Mouse (Mus musculus) lung, postnatal 25 days (tissue): ENCODE results near the gene Nup210.
"Not testable (repeated sequence)": the region's sequence is repeated elsewhere in the genome, so short reads cannot be mapped to it uniquely, and the experiment has no call there.

ENCODE experiments used
- DNase-seq: peaks from one replicate; pipeline ENCODE4 v3.0.0; 2022; ENCODE audit warnings: low spot score

Gene Nup210

GRCm38 (mm10) chr6:91139846-91140245 lies 23.2 kb upstream of the Nup210 start:
- DNase-seq: peak; percentile 79

- DNase-seq: no peak
Observed at GRCm38 (mm10) chr6:91137343-91137956, 20.8 kb upstream of the Nup210 start.

- DNase-seq: no peak
Observed at GRCm38 (mm10) chr6:91130856-91131255, 14.2 kb upstream of the Nup210 start.

- no peak for DNase-seq
Observed at GRCm38 (mm10) chr6:91128996-91129395, 12.4 kb upstream of the Nup210 start.

- DNase-seq: no peak
Observed at GRCm38 (mm10) chr6:91125228-91125585, 8.6 kb upstream of the Nup210 start.

- DNase-seq: no peak
Observed at GRCm38 (mm10) chr6:91124286-91125227, 7.9 kb upstream of the Nup210 start.

GRCm38 (mm10) chr6:91123453-91123852 lies 6.8 kb upstream of the Nup210 start:
- DNase-seq: no peak

GRCm38 (mm10) chr6:91121089-91121488 lies 4.5 kb upstream of the Nup210 start:
- not testable (repeated sequence) for DNase-seq

GRCm38 (mm10) chr6:91120206-91120605 lies 3.6 kb upstream of the Nup210 start:
- peak; percentile 28 for DNase-seq

- no peak for DNase-seq
Observed at GRCm38 (mm10) chr6:91118526-91118925, 1.9 kb upstream of the Nup210 start.

GRCm38 (mm10) chr6:91117149-91117548 lies 520 bp upstream of the Nup210 start:
- DNase-seq: no peak

- DNase-seq: peak; percentile 41
Observed at GRCm38 (mm10) chr6:91115863-91116243, 776 bp downstream of the Nup210 start.

GRCm38 (mm10) chr6:91115158-91115557 lies 1.5 kb downstream of the Nup210 start:
- DNase-seq: peak; percentile 56

- DNase-seq: peak; percentile 38
Observed at GRCm38 (mm10) chr6:91114716-91115115, 1.9 kb downstream of the Nup210 start.

- DNase-seq: no peak
Observed at GRCm38 (mm10) chr6:91111954-91112252, 4.7 kb downstream of the Nup210 start.

- DNase-seq: no peak
Observed at GRCm38 (mm10) chr6:91111141-91111953, 5.3 kb downstream of the Nup210 start.

GRCm38 (mm10) chr6:91110323-91111020 lies 6.2 kb downstream of the Nup210 start:
- DNase-seq: no peak

- DNase-seq: no peak
Observed at GRCm38 (mm10) chr6:91109489-91109888, 7.1 kb downstream of the Nup210 start.

- DNase-seq: no peak
Observed at GRCm38 (mm10) chr6:91108917-91109450, 7.6 kb downstream of the Nup210 start.

GRCm38 (mm10) chr6:91108301-91108916 lies 8.2 kb downstream of the Nup210 start:
- DNase-seq: no peak

GRCm38 (mm10) chr6:91105400-91106129 lies 11.1 kb downstream of the Nup210 start:
- peak; percentile 34 for DNase-seq
